Mouse (Mus musculus): Measurements from ENCODE around the gene Mast2. TPM values are rescaled to one million over a fixed set of nuclear protein-coding genes. Genes with fewer than 3 reads are reported as not detected.

The Mast2 gene
- polyA plus RNA-seq, 1 experiment from 2014 or later = 28.3 TPM

DNA sequence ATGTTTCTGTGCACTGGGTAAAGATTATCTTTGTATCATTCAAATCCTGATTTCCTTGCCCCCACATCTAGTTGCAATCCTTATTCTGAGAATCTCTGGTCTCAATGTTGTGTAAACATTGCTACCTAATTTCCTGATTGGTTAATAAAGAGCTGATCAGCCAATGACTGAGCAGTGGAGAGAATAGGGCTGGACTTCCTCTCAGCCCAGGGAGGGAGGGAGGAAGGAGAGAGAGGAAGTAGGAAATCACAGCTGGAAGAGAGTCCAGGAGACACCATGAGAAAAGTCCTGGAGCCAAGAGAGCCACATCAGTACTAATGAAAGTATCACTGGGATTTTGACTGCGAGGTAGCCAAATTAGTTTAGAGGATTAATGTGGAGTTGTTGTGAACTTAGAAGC is 127.7 kb downstream of the Mast2 start:
- Histone ChIP-seq H3K4me2 (ENCODE audit: low read depth, severe bottlenecking) (no peak overlapping the region), H3K4me1 (ENCODE audit: control insufficient read depth, insufficient read depth, low read length) (no peaks in the 10 kb centered on the region), H3K36me3 (ENCODE audit: control insufficient read depth, insufficient read depth, low read length) (no peaks in the 10 kb centered on the region), H3K9ac (ENCODE audit: low read length) (no peak overlapping the region), H3K4me3 (ENCODE audit: low read depth, low read length) (no peak overlapping the region), H3K9me3 (ENCODE audit: control insufficient read depth, low read length) (no peaks in the 10 kb centered on the region), H3K27ac (replicated peaks; ENCODE audit: low read depth, low read length) (no peak overlapping the region), H3K27me3 (ENCODE audit: control insufficient read depth, insufficient read depth, low read length) (no peaks in the 10 kb centered on the region)
- ATAC-seq (ENCODE audit: insufficient number of reproducible peaks, low FRiP score, low TSS enrichment, low read depth) (no peak), DNase-seq (ENCODE audit: low spot score) (no peak)
- 90% methylated on average over 1 of the region's 1 CpGs for WGBS

DNA sequence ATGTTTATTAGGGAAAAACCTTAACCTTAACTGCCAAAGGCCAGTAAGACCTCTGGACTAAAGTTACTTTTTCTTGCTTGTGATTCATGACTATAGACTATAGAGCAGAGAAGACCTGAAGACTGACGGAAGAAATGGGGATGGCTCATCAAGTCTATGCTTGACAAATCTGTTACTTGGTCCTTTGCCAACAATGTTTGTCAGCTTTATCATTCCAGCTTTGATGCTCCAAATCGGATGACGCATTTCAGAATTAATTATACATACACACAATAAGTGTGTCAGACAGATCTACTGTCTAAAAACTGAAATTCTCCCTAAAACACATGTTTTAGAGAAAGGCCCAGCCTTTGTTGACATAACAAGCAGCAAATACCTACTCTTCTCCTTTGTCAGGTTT is 134.7 kb downstream of the Mast2 start:
- Histone ChIP-seq H3K27me3 (ENCODE audit: control insufficient read depth, insufficient read depth, low read length) (no peaks in the 10 kb centered on the region), H3K9ac (ENCODE audit: low read length) (no peak overlapping the region), H3K4me2 (ENCODE audit: low read depth, severe bottlenecking) (no peak overlapping the region), H3K27ac (replicated peaks; ENCODE audit: low read depth, low read length) (no peak overlapping the region), H3K36me3 (ENCODE audit: control insufficient read depth, insufficient read depth, low read length) (peaks cover 2% of the 10 kb centered on the region; the same call in 1 of the 2 replicates), H3K9me3 (ENCODE audit: control insufficient read depth, low read length) (no peaks in the 10 kb centered on the region), H3K4me3 (ENCODE audit: low read depth, low read length) (no peak overlapping the region), H3K4me1 (ENCODE audit: control insufficient read depth, insufficient read depth, low read length) (no peaks in the 10 kb centered on the region)
- ATAC-seq (ENCODE audit: insufficient number of reproducible peaks, low FRiP score, low TSS enrichment, low read depth) = no peak
- no peak for DNase-seq (ENCODE audit: low spot score)
- WGBS = 96% methylated on average over 3 of the region's 3 CpGs

DNA sequence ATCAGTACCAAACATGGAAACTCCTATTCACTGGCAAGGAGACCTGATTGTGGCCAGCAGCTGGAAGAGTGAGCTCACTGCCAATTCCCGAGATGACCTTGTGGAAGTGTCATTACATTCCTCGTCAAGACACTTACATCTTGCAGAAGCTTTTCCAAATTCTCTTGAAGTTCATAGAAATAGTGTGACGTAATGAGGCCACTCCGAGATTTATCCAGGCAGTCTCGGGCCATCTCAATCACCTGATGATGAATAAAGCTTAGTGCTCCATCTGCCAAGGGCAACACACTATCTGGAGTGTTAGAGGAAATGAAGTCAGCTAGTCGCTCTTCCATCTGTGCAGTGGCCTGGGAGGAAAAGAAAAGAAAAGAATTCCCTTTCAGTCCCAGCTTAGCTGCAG is 141.9 kb downstream of the Mast2 start:
- H3K9me3 ChIP-seq (ENCODE audit: control insufficient read depth, low read length) = no peaks in the 10 kb centered on the region
- H3K27ac ChIP-seq (replicated peaks; ENCODE audit: low read depth, low read length) = no peak overlapping the region
- 92% methylated on average over 6 of the region's 6 CpGs for WGBS
- no peak overlapping the region for H3K9ac ChIP-seq (ENCODE audit: low read length)
- no peaks in the 10 kb centered on the region for H3K4me1 ChIP-seq (ENCODE audit: control insufficient read depth, insufficient read depth, low read length)
- DNase-seq (ENCODE audit: low spot score) (no peak), ATAC-seq (ENCODE audit: insufficient number of reproducible peaks, low FRiP score, low TSS enrichment, low read depth) (no peak)
- H3K36me3 ChIP-seq (ENCODE audit: control insufficient read depth, insufficient read depth, low read length) = peaks cover 6% of the 10 kb centered on the region
- H3K4me3 ChIP-seq (ENCODE audit: low read depth, low read length) = no peak overlapping the region
- H3K27me3 ChIP-seq (ENCODE audit: control insufficient read depth, insufficient read depth, low read length) = no peaks in the 10 kb centered on the region
- no peak overlapping the region for H3K4me2 ChIP-seq (ENCODE audit: low read depth, severe bottlenecking)

DNA sequence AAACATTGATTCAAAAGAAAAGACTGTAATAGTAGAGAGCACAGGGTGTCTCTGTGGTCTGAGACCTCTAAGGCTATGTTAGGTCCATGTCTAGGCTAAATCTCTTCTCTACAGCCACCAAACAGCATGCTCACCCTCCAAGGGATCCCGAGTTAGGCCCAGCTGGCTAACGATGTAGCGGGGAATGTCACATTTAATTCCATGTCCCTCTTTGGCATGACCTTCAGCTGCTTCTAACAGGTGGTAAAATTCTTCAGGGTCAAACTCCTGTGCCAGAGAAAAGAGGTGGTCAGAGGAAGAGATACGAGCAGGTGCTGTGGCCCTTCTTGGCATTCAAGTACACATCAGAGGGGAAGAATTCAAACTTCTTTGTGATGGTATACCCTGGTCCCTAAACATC is 146.4 kb downstream of the Mast2 start:
- Histone ChIP-seq H3K27me3 (ENCODE audit: control insufficient read depth, insufficient read depth, low read length) (no peaks in the 10 kb centered on the region), H3K4me2 (ENCODE audit: low read depth, severe bottlenecking) (no peak overlapping the region), H3K9ac (ENCODE audit: low read length) (no peak overlapping the region), H3K4me3 (ENCODE audit: low read depth, low read length) (no peak overlapping the region), H3K36me3 (ENCODE audit: control insufficient read depth, insufficient read depth, low read length) (peaks cover 6% of the 10 kb centered on the region), H3K4me1 (ENCODE audit: control insufficient read depth, insufficient read depth, low read length) (no peaks in the 10 kb centered on the region), H3K9me3 (ENCODE audit: control insufficient read depth, low read length) (no peaks in the 10 kb centered on the region), H3K27ac (replicated peaks; ENCODE audit: low read depth, low read length) (no peak overlapping the region)
- ATAC-seq (ENCODE audit: insufficient number of reproducible peaks, low FRiP score, low TSS enrichment, low read depth) (no peak), DNase-seq (ENCODE audit: low spot score) (no peak)
- 95% methylated on average over 4 of the region's 4 CpGs for WGBS

DNA sequence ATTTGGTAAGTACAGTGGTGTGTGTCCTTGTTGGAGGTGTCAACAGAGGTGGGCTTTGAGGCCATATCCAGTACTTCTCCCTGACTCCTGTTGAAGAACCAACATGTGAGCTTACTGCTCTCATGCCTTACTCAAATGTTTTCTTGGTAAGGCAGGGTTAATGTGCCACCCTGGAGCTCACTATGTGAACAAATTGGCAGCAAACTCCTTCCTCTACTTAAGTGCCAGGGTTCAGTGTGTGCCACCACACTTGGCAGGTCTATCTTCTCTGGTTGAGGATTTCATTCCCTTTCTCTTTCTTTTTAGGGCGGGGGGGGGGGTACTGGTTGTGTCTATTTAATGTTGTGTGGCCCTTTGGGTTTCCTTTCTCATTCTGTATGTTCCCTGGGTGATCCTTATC is 159.4 kb downstream of the Mast2 start:
- ATAC-seq (ENCODE audit: insufficient number of reproducible peaks, low FRiP score, low TSS enrichment, low read depth) = no peak
- Histone ChIP-seq H3K4me3 (ENCODE audit: low read depth, low read length) (no peak overlapping the region), H3K27me3 (ENCODE audit: control insufficient read depth, insufficient read depth, low read length) (no peaks in the 10 kb centered on the region), H3K27ac (replicated peaks; ENCODE audit: low read depth, low read length) (no peak overlapping the region), H3K4me2 (ENCODE audit: low read depth, severe bottlenecking) (no peak overlapping the region), H3K36me3 (ENCODE audit: control insufficient read depth, insufficient read depth, low read length) (peaks cover 12% of the 10 kb centered on the region), H3K4me1 (ENCODE audit: control insufficient read depth, insufficient read depth, low read length) (no peaks in the 10 kb centered on the region), H3K9me3 (ENCODE audit: control insufficient read depth, low read length) (no peaks in the 10 kb centered on the region), H3K9ac (ENCODE audit: low read length) (no peak overlapping the region)
- WGBS = 17% methylated on average over 1 of the region's 1 CpGs
- no peak for DNase-seq (ENCODE audit: low spot score)

DNA sequence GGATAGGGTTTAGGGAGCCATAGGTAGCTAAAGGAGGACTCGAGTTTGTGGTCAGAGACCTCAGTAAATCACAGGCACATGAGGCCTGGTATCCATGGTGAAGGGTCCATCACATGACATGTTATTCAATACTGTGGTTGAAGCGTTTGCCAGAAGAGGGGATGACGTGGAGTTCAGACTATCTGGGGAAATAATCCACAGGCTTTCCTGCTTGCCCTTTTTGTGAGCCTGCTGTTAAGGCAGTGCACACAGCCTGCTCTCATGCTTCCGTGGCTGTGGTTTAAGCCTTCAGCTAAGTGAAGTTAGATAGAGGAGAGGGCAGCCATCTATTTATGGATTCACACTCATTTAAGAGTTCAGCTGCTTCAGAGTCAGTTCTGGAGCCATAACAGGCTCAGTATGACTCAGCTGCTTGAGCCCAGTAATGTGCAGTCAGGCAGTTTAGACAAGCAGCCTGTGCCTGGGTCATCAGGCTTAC is 163.1 kb downstream of the Mast2 start:
- Histone ChIP-seq H3K4me2 (ENCODE audit: low read depth, severe bottlenecking) (no peak overlapping the region), H3K9me3 (ENCODE audit: control insufficient read depth, low read length) (no peaks in the 10 kb centered on the region), H3K36me3 (ENCODE audit: control insufficient read depth, insufficient read depth, low read length) (peaks cover 2% of the 10 kb centered on the region; the same call in 1 of the 2 replicates), H3K27me3 (ENCODE audit: control insufficient read depth, insufficient read depth, low read length) (no peaks in the 10 kb centered on the region), H3K4me1 (ENCODE audit: control insufficient read depth, insufficient read depth, low read length) (no peaks in the 10 kb centered on the region), H3K9ac (ENCODE audit: low read length) (no peak overlapping the region), H3K4me3 (ENCODE audit: low read depth, low read length) (no peak overlapping the region), H3K27ac (replicated peaks; ENCODE audit: low read depth, low read length) (no peak overlapping the region)
- ATAC-seq (ENCODE audit: insufficient number of reproducible peaks, low FRiP score, low TSS enrichment, low read depth) (no peak), DNase-seq (ENCODE audit: low spot score) (no peak)
- WGBS = 71% methylated on average over 4 of the region's 4 CpGs

DNA sequence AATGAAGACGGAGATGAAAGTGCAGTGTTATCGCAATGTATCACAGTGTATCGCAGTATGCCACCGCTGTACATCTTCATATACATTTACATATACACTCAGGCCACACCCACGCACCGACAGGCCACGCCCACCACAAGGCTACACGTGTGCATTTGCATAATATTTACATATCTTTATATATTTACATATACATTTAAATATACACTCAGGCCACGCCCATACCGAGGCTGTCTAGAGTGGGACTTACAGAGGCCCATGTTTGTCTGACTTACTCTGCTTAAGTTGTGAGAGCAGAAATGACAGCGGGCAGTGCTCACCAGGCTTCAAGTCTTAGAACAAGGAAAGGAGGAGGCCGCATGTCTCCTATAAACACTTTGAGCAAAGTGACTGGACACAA is 170.7 kb downstream of the Mast2 start:
- H3K36me3 ChIP-seq (ENCODE audit: control insufficient read depth, insufficient read depth, low read length) = peaks cover 2% of the 10 kb centered on the region; the same call in 1 of the 2 replicates
- ATAC-seq (ENCODE audit: insufficient number of reproducible peaks, low FRiP score, low TSS enrichment, low read depth) (no peak; the same call in 1 of the 2 replicates), DNase-seq (ENCODE audit: low spot score) (no peak)
- H3K4me3 ChIP-seq (ENCODE audit: low read depth, low read length) = no peak overlapping the region
- H3K9ac ChIP-seq (ENCODE audit: low read length) = no peak overlapping the region
- no peaks in the 10 kb centered on the region for H3K9me3 ChIP-seq (ENCODE audit: control insufficient read depth, low read length)
- H3K4me1 ChIP-seq (ENCODE audit: control insufficient read depth, insufficient read depth, low read length) = no peaks in the 10 kb centered on the region
- H3K27ac ChIP-seq (replicated peaks; ENCODE audit: low read depth, low read length) = no peak overlapping the region
- 85% methylated on average over 12 of the region's 12 CpGs for WGBS
- H3K27me3 ChIP-seq (ENCODE audit: control insufficient read depth, insufficient read depth, low read length) = no peaks in the 10 kb centered on the region
- no peak overlapping the region for H3K4me2 ChIP-seq (ENCODE audit: low read depth, severe bottlenecking)

DNA sequence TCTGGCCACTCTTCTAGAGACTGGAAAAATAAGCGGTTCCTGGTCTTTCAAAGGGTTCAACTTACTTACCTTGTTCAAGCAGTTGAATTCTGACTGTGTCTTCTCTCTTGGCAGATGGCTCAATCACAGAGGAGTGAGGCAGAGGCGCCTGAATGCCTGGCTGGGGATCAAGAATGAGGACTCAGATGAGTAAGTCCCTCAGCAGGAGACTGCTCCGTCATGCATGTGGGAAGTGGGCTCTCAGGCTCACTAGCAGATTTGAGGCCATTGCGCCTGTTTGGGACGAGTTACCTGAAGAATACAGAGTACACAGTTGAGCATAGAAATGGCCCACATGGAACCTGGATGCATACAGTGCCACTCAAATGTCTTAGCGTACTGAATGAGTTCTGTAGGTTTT is 172.4 kb downstream of the Mast2 start:
- ATAC-seq (ENCODE audit: insufficient number of reproducible peaks, low FRiP score, low TSS enrichment, low read depth) (no peak), DNase-seq (ENCODE audit: low spot score) (no peak)
- 92% methylated on average over 6 of the region's 6 CpGs for WGBS
- peaks cover 7% of the 10 kb centered on the region; the same call in 1 of the 2 replicates for H3K36me3 ChIP-seq (ENCODE audit: control insufficient read depth, insufficient read depth, low read length)
- no peaks in the 10 kb centered on the region for H3K27me3 ChIP-seq (ENCODE audit: control insufficient read depth, insufficient read depth, low read length)
- no peak overlapping the region for H3K27ac ChIP-seq (replicated peaks; ENCODE audit: low read depth, low read length)
- no peak overlapping the region for H3K4me2 ChIP-seq (ENCODE audit: low read depth, severe bottlenecking)
- H3K9me3 ChIP-seq (ENCODE audit: control insufficient read depth, low read length) = no peaks in the 10 kb centered on the region
- no peak overlapping the region for H3K9ac ChIP-seq (ENCODE audit: low read length)
- H3K4me3 ChIP-seq (ENCODE audit: low read depth, low read length) = no peak overlapping the region
- H3K4me1 ChIP-seq (ENCODE audit: control insufficient read depth, insufficient read depth, low read length) = no peaks in the 10 kb centered on the region

DNA sequence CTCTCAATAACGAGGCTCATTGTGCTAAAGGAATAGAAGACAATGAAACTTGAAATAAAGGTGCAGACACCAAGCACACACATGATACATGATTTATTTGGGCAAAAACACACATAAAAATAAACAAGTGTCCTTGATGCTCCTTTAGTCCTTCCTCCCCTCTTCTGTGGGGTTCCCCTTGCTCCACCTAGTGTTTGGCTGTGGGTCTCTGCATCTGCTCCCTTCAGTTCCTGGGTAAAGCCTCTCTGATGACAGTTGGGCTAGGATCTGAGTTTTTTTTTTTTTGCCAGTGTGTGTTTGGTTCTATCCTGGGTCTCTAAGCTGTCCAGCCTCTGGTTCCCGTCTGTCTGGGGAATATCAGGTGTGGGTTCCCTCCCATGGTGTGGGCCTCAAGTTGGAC is 181.8 kb downstream of the Mast2 start:
- DNase-seq (ENCODE audit: low spot score) (no peak), ATAC-seq (ENCODE audit: insufficient number of reproducible peaks, low FRiP score, low TSS enrichment, low read depth) (no peak)
- Histone ChIP-seq H3K4me3 (ENCODE audit: low read depth, low read length) (no peak overlapping the region), H3K9ac (ENCODE audit: low read length) (no peak overlapping the region), H3K27ac (replicated peaks; ENCODE audit: low read depth, low read length) (no peak overlapping the region), H3K4me1 (ENCODE audit: control insufficient read depth, insufficient read depth, low read length) (no peaks in the 10 kb centered on the region), H3K36me3 (ENCODE audit: control insufficient read depth, insufficient read depth, low read length) (no peaks in the 10 kb centered on the region), H3K27me3 (ENCODE audit: control insufficient read depth, insufficient read depth, low read length) (no peaks in the 10 kb centered on the region), H3K9me3 (ENCODE audit: control insufficient read depth, low read length) (no peaks in the 10 kb centered on the region), H3K4me2 (ENCODE audit: low read depth, severe bottlenecking) (no peak overlapping the region)
- WGBS = 85% methylated on average over 2 of the region's 2 CpGs
